ENCODE assay signal across 9 mouse cellular contexts in the genomic region with DNA sequence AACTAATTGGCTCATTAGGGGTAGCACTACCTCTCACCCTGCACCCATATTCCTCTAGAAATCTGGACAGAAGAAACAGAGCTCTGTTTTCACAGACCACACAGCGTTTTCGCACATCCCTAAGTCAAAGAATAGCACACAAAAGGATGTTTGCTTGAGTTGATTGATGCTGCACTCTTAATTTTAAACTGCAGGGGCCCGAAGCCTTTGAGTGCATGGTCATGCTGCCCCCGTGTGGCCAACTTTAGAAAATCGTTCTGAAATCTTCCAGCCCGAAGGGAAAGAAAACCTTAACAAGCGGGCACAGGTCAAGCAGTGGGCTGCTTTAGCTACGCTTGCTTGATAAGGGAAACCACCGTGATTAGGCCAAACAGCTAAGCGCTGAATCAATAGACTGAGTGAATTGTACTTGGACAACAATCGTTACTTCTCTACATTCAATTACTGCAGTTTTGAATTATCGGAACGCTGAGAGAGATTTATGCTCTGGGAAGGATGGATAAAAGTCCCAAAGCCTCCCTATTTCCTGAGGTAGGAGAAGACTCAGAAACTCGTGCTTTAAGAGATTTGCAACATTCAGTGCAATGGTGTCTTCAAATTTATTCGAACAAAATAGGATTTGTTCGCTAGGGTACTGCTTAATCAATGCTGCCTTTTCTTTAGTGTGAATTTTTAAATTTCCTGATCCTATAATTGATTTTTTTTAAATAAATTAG.
DNase-seq lines count a peak whose midpoint lies in the region; ATAC-seq and TF ChIP-seq lines count a peak whose summit lies in the region.
"Had no signal": no experiment of that assay in that cellular context is flagged by ENCODE, and none has a peak within 500 bp of the region (broad histone marks: within the 10 kb centered on the region; RNA-seq: fewer than 3 reads in every experiment).

No protein-coding gene starts in this region.

- peak; percentile 56 for DNase-seq in ES-E14 (ENCODE audit: low read depth, low spot score)
- DNase-seq in heart, postnatal 36 days: peak; percentile 51 to 75
- DNase-seq in layer of hippocampus, adult 11-12 months (ENCODE audit: low spot score): peak; percentile 78
- DNase-seq in ovary, postnatal 10 days (ENCODE audit: low spot score): peak; percentile 56
- peak; percentile 47 for DNase-seq in thymus, postnatal 14 days

- no peaks in the 10 kb centered on the region for H3K27me3 ChIP-seq in forebrain, embryonic 15.5 days
- no peaks in the 10 kb centered on the region for H3K27me3 ChIP-seq in lung, embryonic 15.5 days
- H3K27me3 ChIP-seq: liver, embryonic 15.5 days had no signal

- H3K27ac ChIP-seq in ES-E14 (ENCODE audit: insufficient read depth, low read depth, low read length, poor library complexity, severe bottlenecking): no peak overlapping the region
- H3K27ac ChIP-seq in forebrain, embryonic 15.5 days (replicated peaks): peak overlapping the region; percentile 69
- H3K27ac ChIP-seq in lung, embryonic 15.5 days: no peak overlapping the region
- H3K27ac ChIP-seq: liver, embryonic 15.5 days had no signal

- intact Hi-C loops in heart, postnatal 36 days (cut with DNase I): loop anchor here (1.0 to 5.0 kb wide), 4 partner anchors 490 to 873 kb away; a partner anchor contains a TSS

- no peak overlapping the region for H3K4me3 ChIP-seq in ES-E14 (ENCODE audit: insufficient read depth in 1 of 2, low read depth in 1 of 2, low read length in 2 of 2, poor library complexity in 1 of 2, severe bottlenecking in 1 of 2)
- peak overlapping the region; percentile 10; the same call in 1 of the 2 replicates for H3K4me3 ChIP-seq in forebrain, embryonic 15.5 days
- H3K4me3 ChIP-seq in lung, embryonic 15.5 days: no peak overlapping the region
- H3K4me3 ChIP-seq: liver, embryonic 15.5 days had no signal

- H3K9ac ChIP-seq in ES-E14 (ENCODE audit: insufficient read depth, low read depth, low read length, poor library complexity, severe bottlenecking): no peak overlapping the region
- H3K9ac ChIP-seq in forebrain, embryonic 15.5 days (replicated peaks): peak overlapping the region; percentile 34; the same call in 1 of the 2 replicates
- H3K9ac ChIP-seq in lung, embryonic 15.5 days: no peak overlapping the region
- H3K9ac ChIP-seq: liver, embryonic 15.5 days had no signal

- in situ Hi-C loops in ES-E14 (cut with MboI; ENCODE audit: low sequenced_read_pairs in 2 of 2, unreplicated experiment in 2 of 2): loop anchor here (25.0 kb wide), 2 partner anchors 585 to 885 kb away; a partner anchor contains a TSS

- ATAC-seq in cerebellum, adult (ENCODE audit: insufficient number of reproducible peaks, low FRiP score, low TSS enrichment): peak; percentile 72
- peak; percentile 97 for ATAC-seq in forebrain, embryonic 15.5 days (replicated peaks)
- peak; percentile 39; the same call in 1 of the 2 replicates for ATAC-seq in lung, embryonic 15.5 days (ENCODE audit: borderline replicate concordance, extremely low read depth, low FRiP score, low TSS enrichment)

- no peaks in the 10 kb centered on the region for H3K9me3 ChIP-seq in ES-E14 (ENCODE audit: control insufficient read depth, insufficient read depth, low read depth, low read length)
- no peaks in the 10 kb centered on the region for H3K9me3 ChIP-seq in forebrain, embryonic 15.5 days
- H3K9me3 ChIP-seq in lung, embryonic 15.5 days: no peaks in the 10 kb centered on the region
- H3K9me3 ChIP-seq: liver, embryonic 15.5 days had no signal

- peak overlapping the region; percentile 37 for H3K4me2 ChIP-seq in forebrain, embryonic 15.5 days (replicated peaks)
- peak overlapping the region; percentile 24; the same call in 1 of the 2 replicates for H3K4me2 ChIP-seq in lung, embryonic 15.5 days
- H3K4me2 ChIP-seq: liver, embryonic 15.5 days had no signal

- no peaks in the 10 kb centered on the region for H3K36me3 ChIP-seq in ES-E14 (ENCODE audit: control insufficient read depth, insufficient read depth, low read length, poor library complexity, severe bottlenecking)
- H3K36me3 ChIP-seq in forebrain, embryonic 15.5 days: no peaks in the 10 kb centered on the region
- H3K36me3 ChIP-seq in lung, embryonic 15.5 days: no peaks in the 10 kb centered on the region
- H3K36me3 ChIP-seq: liver, embryonic 15.5 days had no signal

- 9% methylated on average over 16 of the region's 16 CpGs for WGBS in forebrain, embryonic 15.5 days
- WGBS in lung, embryonic 15.5 days: 18% methylated on average over 16 of the region's 16 CpGs

- H3K4me1 ChIP-seq in ES-E14 (ENCODE audit: control insufficient read depth in 2 of 2, insufficient read depth in 2 of 2, low read length in 2 of 2, poor library complexity in 1 of 2): no peaks in the 10 kb centered on the region
- H3K4me1 ChIP-seq in forebrain, embryonic 15.5 days: peaks cover 3% of the 10 kb centered on the region
- H3K4me1 ChIP-seq in lung, embryonic 15.5 days: no peaks in the 10 kb centered on the region
- H3K4me1 ChIP-seq: liver, embryonic 15.5 days had no signal

TF ChIP-seq in ES-E14, 5 proteins besides CTCF, POLR2A, EP300 and RAD21:
- TF ChIP-seq MAFK (IDR thresholded peaks at IDR 0.05; ENCODE audit: insufficient read depth, low read depth, low read length): no peak
- no peak for TF ChIP-seq HCFC1 (IDR thresholded peaks at IDR 0.05; ENCODE audit: borderline replicate concordance, insufficient read depth, low read length)
- TF ChIP-seq ZC3H11A (IDR thresholded peaks at IDR 0.05; ENCODE audit: borderline replicate concordance, low read depth, low read length): peak; percentile 80; the same call in 1 of the 2 replicates
- TF ChIP-seq ZNF384 (IDR thresholded peaks at IDR 0.05; ENCODE audit: low read depth, low read length): no peak
- TF ChIP-seq CHD2 (IDR thresholded peaks at IDR 0.05; ENCODE audit: low read depth, low read length): no peak

Comparison
In these comparisons a context has a peak if more than half of its experiments do, and no peak if none do; other contexts are left out.
1. ATAC-seq: peak in every context shown above with its lines; median percentile 97 in forebrain, embryonic 15.5 days; 72 in cerebellum, adult; 39 in lung, embryonic 15.5 days.